Mouse (Mus musculus) forebrain, embryonic 11.5 days (tissue): ENCODE results near the gene Tank. TPM values are rescaled to one million over a fixed set of nuclear protein-coding genes. Genes with fewer than 3 reads are reported as not detected.

ENCODE experiments used
- ATAC-seq: fragments of 200-750 bp; cut with Nextera tagmentation; replicated peaks from 2 replicates; pipeline ENCODE4 v1.8.0; 2017; ENCODE audit warnings: moderate TSS enrichment; ENCODE audit not compliant: low FRiP score
- DNase-seq: peaks from one replicate; pipeline ENCODE4 v3.0.0-alpha.2; 2017; ENCODE audit warnings: low spot score
- H3K27ac ChIP-seq: fragments of 300-500 bp; sonication (generic); 2 replicates; pipeline ENCODE4 v1.5.1; 2014; ENCODE audit warnings: low read depth, low read length
- H3K27me3 ChIP-seq: fragments of 300-500 bp; sonication (generic); 2 replicates; pipeline ENCODE4 v1.6.1; 2014; ENCODE audit warnings: mild to moderate bottlenecking, low read length, mixed read lengths; ENCODE audit not compliant: control insufficient read depth, insufficient read depth
- H3K36me3 ChIP-seq: fragments of 300-500 bp; sonication (generic); 2 replicates; pipeline ENCODE4 v1.6.1; 2014; ENCODE audit warnings: mild to moderate bottlenecking, low read length, moderate library complexity, mixed read lengths; ENCODE audit not compliant: control insufficient read depth, insufficient read depth
- H3K4me1 ChIP-seq: fragments of 300-500 bp; sonication (generic); replicated peaks from 2 replicates; pipeline ENCODE4 v1.6.1; 2014; ENCODE audit warnings: low read length, mixed read lengths; ENCODE audit not compliant: control insufficient read depth, insufficient read depth
- H3K4me2 ChIP-seq: fragments of 300-500 bp; sonication (generic); 2 replicates; pipeline ENCODE4 v1.6.1; 2014; ENCODE audit warnings: low read depth, mild to moderate bottlenecking, low read length, moderate library complexity, mixed read lengths; ENCODE audit not compliant: severe bottlenecking
- H3K4me3 ChIP-seq: fragments of 300-500 bp; sonication (generic); 2 replicates; pipeline ENCODE4 v1.5.1; 2014; ENCODE audit warnings: low read depth, low read length
- H3K9ac ChIP-seq: fragments of 300-500 bp; sonication (generic); 2 replicates; pipeline ENCODE4 v1.6.1; 2014; ENCODE audit warnings: low read length
- H3K9me3 ChIP-seq: fragments of 300-500 bp; sonication (generic); 2 replicates; pipeline ENCODE4 v1.6.1; 2016; ENCODE audit warnings: low read length, mixed read lengths; ENCODE audit not compliant: control insufficient read depth
- WGBS: fragments of 180-500 bp; shearing (Covaris S2); extraction: QIAGEN DNeasy Blood & Tissue Kit; methylation state at CpG from one replicate; pipeline ENCODE4 v1.1.7; 2014; 5-methylcytosine and 5-hydroxymethylcytosine counted together
- polyA plus RNA-seq: library from polyadenylated mRNA; unstranded; fragments of >200 nt; fragmentation: Nextera tagmentation; extraction: Ambion mirVana; gene quantifications from 2 replicates; pipeline ENCODE4 v1.2.1, GENCODE M21; 2014

Tank gene
- polyA plus RNA-seq, 1 experiment from 2014 or later, result 33.8 TPM

GRCm38 (mm10) chr2:61585447-61585846, 7.1 kb downstream of the Tank start:
- Histone ChIP-seq H3K9ac (no peak overlapping the region), H3K27me3 (no peaks in the 10 kb centered on the region), H3K9me3 (no peaks in the 10 kb centered on the region), H3K4me3 (no peak overlapping the region), H3K36me3 (no peaks in the 10 kb centered on the region), H3K27ac (no peak overlapping the region), H3K4me2 (no peak overlapping the region), H3K4me1 (no peaks in the 10 kb centered on the region)
- 89% methylated on average over 1 of the region's 1 CpGs for WGBS
- no peak for DNase-seq
- no peak for ATAC-seq

GRCm38 (mm10) chr2:61586166-61586565, 7.8 kb downstream of the Tank start:
- ATAC-seq (no peak), DNase-seq (no peak)
- Histone ChIP-seq H3K9ac (no peak overlapping the region), H3K36me3 (no peaks in the 10 kb centered on the region), H3K4me1 (no peaks in the 10 kb centered on the region), H3K9me3 (no peaks in the 10 kb centered on the region), H3K4me3 (no peak overlapping the region), H3K27me3 (no peaks in the 10 kb centered on the region), H3K4me2 (no peak overlapping the region), H3K27ac (no peak overlapping the region)
- WGBS, result 90% methylated on average over 3 of the region's 3 CpGs

- no peaks in the 10 kb centered on the region for H3K36me3 ChIP-seq
- 89% methylated on average over 2 of the region's 2 CpGs for WGBS
- no peak overlapping the region for H3K9ac ChIP-seq
These were observed 12.4 kb downstream of the Tank start for GRCm38 (mm10) chr2:61590751-61591150.

GRCm38 (mm10) chr2:61592095-61592494, 13.7 kb downstream of the Tank start:
- no peak for DNase-seq
- WGBS, result 90% methylated on average over 3 of the region's 3 CpGs
- Histone ChIP-seq H3K27me3 (no peaks in the 10 kb centered on the region; the same call in 1 of the 2 replicates), H3K9ac (no peak overlapping the region), H3K4me3 (no peak overlapping the region), H3K4me1 (no peaks in the 10 kb centered on the region; the same call in 1 of the 2 replicates), H3K4me2 (no peak overlapping the region), H3K36me3 (no peaks in the 10 kb centered on the region), H3K27ac (no peak overlapping the region), H3K9me3 (no peaks in the 10 kb centered on the region)
- ATAC-seq, result no peak

More at GRCm38 (mm10) chr2:61590751-61591150, 12.4 kb downstream of the Tank start:
- no peaks in the 10 kb centered on the region; the same call in 1 of the 2 replicates for H3K27me3 ChIP-seq
- no peak for ATAC-seq
- no peak for DNase-seq
- H3K27ac ChIP-seq, result no peak overlapping the region
- H3K4me3 ChIP-seq, result no peak overlapping the region
- H3K9me3 ChIP-seq, result no peaks in the 10 kb centered on the region
- no peak overlapping the region for H3K4me2 ChIP-seq
- no peaks in the 10 kb centered on the region; the same call in 1 of the 2 replicates for H3K4me1 ChIP-seq

GRCm38 (mm10) chr2:61592699-61593029, 14.3 kb downstream of the Tank start:
- DNase-seq (no peak), ATAC-seq (no peak)
- peak overlapping the region; percentile 81; the same call in 1 of the 2 replicates for H3K4me2 ChIP-seq
- no peak overlapping the region for H3K27ac ChIP-seq
- peak overlapping the region; percentile 83 for H3K4me3 ChIP-seq
- no peaks in the 10 kb centered on the region for H3K9me3 ChIP-seq
- no peaks in the 10 kb centered on the region; the same call in 1 of the 2 replicates for H3K27me3 ChIP-seq
- no peak overlapping the region; the same call in 1 of the 2 replicates for H3K9ac ChIP-seq
- WGBS, result 16% methylated on average over 5 of the region's 5 CpGs
- no peaks in the 10 kb centered on the region; the same call in 1 of the 2 replicates for H3K4me1 ChIP-seq
- H3K36me3 ChIP-seq, result no peaks in the 10 kb centered on the region

GRCm38 (mm10) chr2:61593030-61593811, 14.8 kb downstream of the Tank start:
- Histone ChIP-seq H3K4me3 (peak overlapping the region; percentile 83), H3K36me3 (no peaks in the 10 kb centered on the region), H3K4me1 (no peaks in the 10 kb centered on the region; the same call in 1 of the 2 replicates), H3K9me3 (no peaks in the 10 kb centered on the region), H3K9ac (peak overlapping the region; percentile 83), H3K27ac (peak overlapping the region; percentile 68), H3K4me2 (peak overlapping the region; percentile 81), H3K27me3 (no peaks in the 10 kb centered on the region; the same call in 1 of the 2 replicates)
- DNase-seq (peak; percentile 95), ATAC-seq (peak; percentile 97)
- under 1% methylated on average over 62 of the region's 62 CpGs for WGBS

- peak overlapping the region; percentile 83 for H3K4me3 ChIP-seq
- peak overlapping the region; percentile 83 for H3K9ac ChIP-seq
- H3K4me2 ChIP-seq, result peak overlapping the region; percentile 81
- ATAC-seq, result no peak
- 4% methylated on average over 12 of the region's 12 CpGs for WGBS
- H3K36me3 ChIP-seq, result no peaks in the 10 kb centered on the region
- H3K27me3 ChIP-seq, result no peaks in the 10 kb centered on the region; the same call in 1 of the 2 replicates
- no peaks in the 10 kb centered on the region; the same call in 1 of the 2 replicates for H3K4me1 ChIP-seq
- DNase-seq, result peak; percentile 47
- no peak overlapping the region for H3K27ac ChIP-seq
- no peaks in the 10 kb centered on the region for H3K9me3 ChIP-seq
These were observed 15.5 kb downstream of the Tank start for GRCm38 (mm10) chr2:61593871-61594304.

- H3K36me3 ChIP-seq, result no peaks in the 10 kb centered on the region
- H3K27ac ChIP-seq, result no peak overlapping the region
- H3K9me3 ChIP-seq, result no peaks in the 10 kb centered on the region
- H3K9ac ChIP-seq, result no peak overlapping the region
- no peaks in the 10 kb centered on the region for H3K27me3 ChIP-seq
- ATAC-seq (no peak), DNase-seq (no peak)
- no peaks in the 10 kb centered on the region for H3K4me1 ChIP-seq
- no peak overlapping the region for H3K4me3 ChIP-seq
- no peak overlapping the region for H3K4me2 ChIP-seq
- 97% methylated on average over 1 of the region's 1 CpGs for WGBS
These were observed 21.3 kb downstream of the Tank start for GRCm38 (mm10) chr2:61599730-61600129.
